Mouse (Mus musculus) heart, postnatal 0 days (tissue): ENCODE data around the gene Chrdl2.

ENCODE experiments used
- CTCF ChIP-seq: IDR thresholded peaks from 2 replicates; pipeline ENCODE4 v1.5.1; 2016; ENCODE audit warnings: antibody characterized with exemption, control low read depth, low read depth
- EP300 ChIP-seq: IDR thresholded peaks from 2 replicates; pipeline ENCODE4 v1.6.1; 2016; ENCODE audit warnings: antibody characterized with exemption, low read depth

DNA sequence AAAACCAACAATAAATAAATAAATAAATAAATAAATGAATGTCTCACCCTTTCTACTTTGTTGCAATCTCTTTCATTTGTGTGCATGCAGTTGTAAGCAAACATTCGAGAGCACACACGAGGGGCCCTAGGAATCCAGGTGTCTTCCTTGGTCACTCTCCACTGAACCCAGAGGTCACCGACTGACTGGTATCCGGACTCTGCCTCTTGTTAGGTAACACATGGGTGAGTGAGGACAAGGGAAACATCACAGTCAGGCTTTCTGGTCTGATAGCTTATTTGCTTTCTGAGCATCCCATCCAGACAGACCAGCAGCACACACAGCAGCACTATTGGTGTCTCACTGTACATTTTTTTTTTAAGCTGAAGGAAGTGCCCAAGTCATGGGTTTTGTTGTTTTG is 71.1 kb downstream of the Chrdl2 start:
- no peak for TF ChIP-seq CTCF
- no peak for TF ChIP-seq EP300
